Mouse (Mus musculus) ZHBTc4 (cell line): ENCODE measurements around the gene Sprr2b.
"Not testable (repeated sequence)": the region's sequence is repeated elsewhere in the genome, so short reads cannot be mapped to it uniquely, and the experiment has no call there.

ENCODE experiments used
- DNase-seq: peaks from one replicate; pipeline ENCODE4 v3.0.0-alpha.2; 2011; ENCODE audit warnings: low read depth, low spot score

Sprr2b gene

GRCm38 (mm10) chr3:92316320-92316719 lies at the start of gene Sprr2b:
Sprr2b (plus strand) TSS chr3:92316620.
- DNase-seq = peak; percentile 18

GRCm38 (mm10) chr3:92271414-92271985 lies 44.9 kb upstream of the Sprr2b start:
- DNase-seq = not testable (repeated sequence)

GRCm38 (mm10) chr3:92273504-92273903 lies 42.9 kb upstream of the Sprr2b start:
- DNase-seq = not testable (repeated sequence)

- DNase-seq = not testable (repeated sequence)
Observed at GRCm38 (mm10) chr3:92274018-92274417, 42.4 kb upstream of the Sprr2b start.

GRCm38 (mm10) chr3:92279663-92280062 lies 36.8 kb upstream of the Sprr2b start:
- not testable (repeated sequence) for DNase-seq

- DNase-seq = not testable (repeated sequence)
Observed at GRCm38 (mm10) chr3:92280963-92281606, 35.3 kb upstream of the Sprr2b start.

GRCm38 (mm10) chr3:92285101-92285500 lies 31.3 kb upstream of the Sprr2b start, which contains the start of gene Sprr2a3:
Sprr2a3 (plus strand) TSS chr3:92285417.
- not testable (repeated sequence) for DNase-seq

GRCm38 (mm10) chr3:92288489-92288888 lies 27.9 kb upstream of the Sprr2b start:
- not testable (repeated sequence) for DNase-seq

- DNase-seq = no peak
Observed at GRCm38 (mm10) chr3:92307406-92307805, 9.0 kb upstream of the Sprr2b start.

GRCm38 (mm10) chr3:92317384-92317783 lies 964 bp downstream of the Sprr2b start:
- no peak for DNase-seq

GRCm38 (mm10) chr3:92336278-92336677 lies 19.9 kb downstream of the Sprr2b start:
- no peak for DNase-seq

- DNase-seq = no peak
Observed at GRCm38 (mm10) chr3:92338840-92339239, 22.4 kb downstream of the Sprr2b start, which contains the start of gene Sprr2d. Sprr2d (plus strand) TSS chr3:92339140.

- no peak for DNase-seq
Observed at GRCm38 (mm10) chr3:92351843-92352242, 35.4 kb downstream of the Sprr2b start, which contains the start of gene Sprr2e. Sprr2e (plus strand) TSS chr3:92352143.

GRCm38 (mm10) chr3:92361619-92362018 lies 45.2 kb downstream of the Sprr2b start:
- no peak for DNase-seq

GRCm38 (mm10) chr3:92364887-92365286 lies 48.5 kb downstream of the Sprr2b start, which contains the start of gene Sprr2f:
Sprr2f (plus strand) TSS chr3:92365187.
- no peak for DNase-seq
